In the genomic region with DNA sequence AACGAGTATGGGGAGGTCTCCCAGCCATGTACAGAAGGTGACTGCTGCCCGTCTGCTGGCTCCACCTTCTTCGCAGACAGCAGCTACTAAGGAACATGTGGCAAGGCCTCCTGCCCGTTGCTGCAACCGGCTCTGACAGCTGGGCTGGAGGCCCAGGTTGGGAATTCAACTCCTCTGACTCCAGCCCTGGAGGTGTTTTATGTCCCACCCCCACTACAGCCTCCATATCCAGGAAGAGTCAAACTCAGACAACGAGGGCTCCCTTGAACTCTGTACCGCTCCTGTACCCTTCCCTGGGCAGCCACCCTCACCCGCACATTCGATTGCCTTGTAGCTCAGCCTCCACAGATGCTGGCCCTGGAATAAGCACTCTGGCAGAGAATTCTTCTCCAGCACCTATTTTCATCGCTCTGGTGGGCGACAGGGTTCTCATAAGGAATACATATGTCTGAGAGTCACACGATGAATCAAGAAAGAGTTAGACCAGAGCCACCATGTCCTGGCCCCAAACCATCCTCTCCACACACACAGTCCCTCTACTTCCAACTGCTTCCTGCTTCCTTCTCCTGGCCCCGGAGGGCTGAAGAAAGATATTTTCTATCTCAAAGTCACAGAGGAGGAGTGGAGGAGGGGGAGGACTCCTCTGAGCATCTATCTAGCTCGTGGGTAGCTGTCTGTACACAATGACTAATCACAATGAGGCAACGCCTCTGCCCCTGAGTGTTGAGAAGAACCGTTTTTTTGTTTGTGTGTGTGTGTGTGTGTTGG, we compare ENCODE assay signal across 8 mouse cellular contexts. TPM values are rescaled to one million over a fixed set of nuclear protein-coding genes. Genes with fewer than 3 reads are reported as not detected.
DNase-seq lines count a peak whose midpoint lies in the region; ATAC-seq and TF ChIP-seq lines count a peak whose summit lies in the region.

No protein-coding gene starts in this region.

- no peak overlapping the region for H3ac ChIP-seq in myocyte (ENCODE audit: control insufficient read depth, insufficient read length)

- no peaks in the 10 kb centered on the region for H3K9me3 ChIP-seq in midbrain, embryonic 10.5 days (replicated peaks)
- H3K9me3 ChIP-seq in midbrain, embryonic 15.5 days, result no peaks in the 10 kb centered on the region

- H3K4me3 ChIP-seq in midbrain, embryonic 10.5 days, result no peak overlapping the region
- no peak overlapping the region for H3K4me3 ChIP-seq in midbrain, embryonic 15.5 days
- no peak overlapping the region for H3K4me3 ChIP-seq in myocyte

- H3K27me3 ChIP-seq in midbrain, embryonic 10.5 days (ENCODE audit: low read depth, poor library complexity, severe bottlenecking), result no peaks in the 10 kb centered on the region
- H3K27me3 ChIP-seq in midbrain, embryonic 15.5 days (replicated peaks), result no peaks in the 10 kb centered on the region
- peaks cover 7% of the 10 kb centered on the region for H3K27me3 ChIP-seq in myocyte (ENCODE audit: control insufficient read depth, insufficient read depth, insufficient read length)

- TF ChIP-seq POLR2A in myocyte (IDR thresholded peaks at IDR 0.05; ENCODE audit: insufficient read length, low read depth), result no peak

- DNase-seq in frontal cortex, postnatal 10 days (ENCODE audit: low spot score in 2 of 2), result no peak
- no peak for DNase-seq in midbrain, embryonic 10.5 days (ENCODE audit: low spot score)
- DNase-seq in fat pad, adult 2 months (ENCODE audit: extremely low read depth, low read depth, low spot score), result peak; percentile 2
- no peak for DNase-seq in cerebellum, adult 9-10 months
- DNase-seq in neural tube, embryonic 10.5 days (ENCODE audit: extremely low spot score, low spot score), result no peak

- H3K27ac ChIP-seq in midbrain, embryonic 10.5 days (replicated peaks), result 0 out of 2 replicates have a peak overlapping the region, but pooled peaks have one; percentile 23
- H3K27ac ChIP-seq in midbrain, embryonic 15.5 days, result no peak overlapping the region

- peaks cover 12% of the 10 kb centered on the region for H3K4me1 ChIP-seq in midbrain, embryonic 10.5 days
- H3K4me1 ChIP-seq in midbrain, embryonic 15.5 days, result no peaks in the 10 kb centered on the region

- H3K79me2 ChIP-seq in myocyte (ENCODE audit: control insufficient read depth, insufficient read depth), result no peaks in the 10 kb centered on the region

- ATAC-seq in frontal cortex, adult (ENCODE audit: low TSS enrichment), result peak; percentile 81
- ATAC-seq in midbrain, embryonic 15.5 days (replicated peaks), result no peak

- no peak overlapping the region for H3K9ac ChIP-seq in midbrain, embryonic 15.5 days

- WGBS in midbrain, embryonic 10.5 days, result 86% methylated on average over 16 of the region's 16 CpGs
- 82% methylated on average over 16 of the region's 16 CpGs for WGBS in midbrain, embryonic 15.5 days

- no peak overlapping the region for H3K4me2 ChIP-seq in midbrain, embryonic 15.5 days
- peak overlapping the region; percentile 21 for H3K4me2 ChIP-seq in myocyte (ENCODE audit: low read depth)

- H3K36me3 ChIP-seq in midbrain, embryonic 10.5 days, result no peaks in the 10 kb centered on the region
- H3K36me3 ChIP-seq in midbrain, embryonic 15.5 days (replicated peaks), result no peaks in the 10 kb centered on the region
- no peaks in the 10 kb centered on the region for H3K36me3 ChIP-seq in myocyte (ENCODE audit: control insufficient read depth, insufficient read depth)

TF ChIP-seq in myocyte, 11 proteins besides CTCF, POLR2A, EP300 and RAD21:
- TF ChIP-seq TCF3 (IDR thresholded peaks at IDR 0.05; ENCODE audit: insufficient read length, low read depth), result no peak

RNA-seq across cellular contexts. Expression of gene Scgb3a1, which starts 12.2 kb away (rescaled TPM):
- polyA plus RNA-seq in midbrain, embryonic 10.5 days (2016; fragmentation: Nextera tagmentation; extraction: Ambion mirVana), result not detected in 2 replicates
- polyA plus RNA-seq in midbrain, embryonic 15.5 days (2015; fragmentation: Nextera tagmentation; extraction: Ambion mirVana), result not detected in 2 replicates
- not detected for polyA plus RNA-seq in myocyte (2012; fragmentation: generic; extraction: Trizol)

RNA-seq across cellular contexts. Expression of gene Flt4, which starts 42.1 kb away (rescaled TPM):
- polyA plus RNA-seq in midbrain, embryonic 10.5 days (2016; fragmentation: Nextera tagmentation; extraction: Ambion mirVana), result 3.8 TPM in 2 replicates
- polyA plus RNA-seq in midbrain, embryonic 15.5 days (2015; fragmentation: Nextera tagmentation; extraction: Ambion mirVana), result 1.9 TPM in 2 replicates
- 0.01 TPM for polyA plus RNA-seq in myocyte (2012; fragmentation: generic; extraction: Trizol)
